Mouse (Mus musculus) heart, embryonic 11.5 days (tissue): ENCODE data around the gene Iqsec1. TPM values are rescaled to one million over a fixed set of nuclear protein-coding genes. Genes with fewer than 3 reads are reported as not detected.

Experiments
- ATAC-seq: fragments of 200-750 bp; cut with Nextera tagmentation; replicated peaks from 2 replicates; pipeline ENCODE4 v1.8.0; 2017; ENCODE audit warnings: moderate library complexity; ENCODE audit not compliant: insufficient number of reproducible peaks, low FRiP score, low TSS enrichment
- H3K27ac ChIP-seq: fragments of 300-500 bp; sonication (generic); 2 replicates; pipeline ENCODE4 v1.5.1; 2014; ENCODE audit warnings: mild to moderate bottlenecking, low read depth, low read length
- H3K27me3 ChIP-seq: fragments of 300-500 bp; sonication (generic); 2 replicates; pipeline ENCODE4 v1.6.1; 2014; ENCODE audit warnings: mild to moderate bottlenecking, low read length, mixed read lengths; ENCODE audit not compliant: control insufficient read depth, insufficient read depth
- H3K36me3 ChIP-seq: fragments of 300-500 bp; sonication (generic); 2 replicates; pipeline ENCODE4 v1.6.1; 2014; ENCODE audit warnings: mild to moderate bottlenecking, low read length, moderate library complexity, mixed read lengths; ENCODE audit not compliant: control insufficient read depth, insufficient read depth
- H3K4me1 ChIP-seq: fragments of 300-500 bp; sonication (generic); 2 replicates; pipeline ENCODE4 v1.6.1; 2014; ENCODE audit warnings: low read length; ENCODE audit not compliant: control insufficient read depth, insufficient read depth
- H3K4me2 ChIP-seq: fragments of 300-500 bp; sonication (generic); 2 replicates; pipeline ENCODE4 v1.6.1; 2014; ENCODE audit warnings: mild to moderate bottlenecking, moderate library complexity
- H3K4me3 ChIP-seq: fragments of 300-500 bp; sonication (generic); 2 replicates; pipeline ENCODE4 v1.5.1; 2014; ENCODE audit warnings: low read depth, low read length
- H3K9ac ChIP-seq: fragments of 300-500 bp; sonication (generic); 2 replicates; pipeline ENCODE4 v1.6.1; 2014; ENCODE audit warnings: mild to moderate bottlenecking, low read depth, low read length, moderate library complexity
- H3K9me3 ChIP-seq: fragments of 300-500 bp; sonication (generic); replicated peaks from 2 replicates; pipeline ENCODE4 v1.6.1; 2016; ENCODE audit warnings: low read length; ENCODE audit not compliant: control insufficient read depth
- WGBS: fragments of 180-500 bp; shearing (Covaris S2); extraction: QIAGEN DNeasy Blood & Tissue Kit; methylation state at CpG from one replicate; pipeline ENCODE4 v1.1.7; 2014; ENCODE audit not compliant: insufficient replicate concordance; 5-methylcytosine and 5-hydroxymethylcytosine counted together
- polyA plus RNA-seq: library from polyadenylated mRNA; unstranded; fragments of >200 nt; fragmentation: Nextera tagmentation; extraction: Ambion mirVana; gene quantifications from 2 replicates; pipeline ENCODE4 v1.2.1, GENCODE M21; 2014

Gene Iqsec1
- polyA plus RNA-seq, 1 experiment from 2014 or later, result 18.1 TPM

DNA sequence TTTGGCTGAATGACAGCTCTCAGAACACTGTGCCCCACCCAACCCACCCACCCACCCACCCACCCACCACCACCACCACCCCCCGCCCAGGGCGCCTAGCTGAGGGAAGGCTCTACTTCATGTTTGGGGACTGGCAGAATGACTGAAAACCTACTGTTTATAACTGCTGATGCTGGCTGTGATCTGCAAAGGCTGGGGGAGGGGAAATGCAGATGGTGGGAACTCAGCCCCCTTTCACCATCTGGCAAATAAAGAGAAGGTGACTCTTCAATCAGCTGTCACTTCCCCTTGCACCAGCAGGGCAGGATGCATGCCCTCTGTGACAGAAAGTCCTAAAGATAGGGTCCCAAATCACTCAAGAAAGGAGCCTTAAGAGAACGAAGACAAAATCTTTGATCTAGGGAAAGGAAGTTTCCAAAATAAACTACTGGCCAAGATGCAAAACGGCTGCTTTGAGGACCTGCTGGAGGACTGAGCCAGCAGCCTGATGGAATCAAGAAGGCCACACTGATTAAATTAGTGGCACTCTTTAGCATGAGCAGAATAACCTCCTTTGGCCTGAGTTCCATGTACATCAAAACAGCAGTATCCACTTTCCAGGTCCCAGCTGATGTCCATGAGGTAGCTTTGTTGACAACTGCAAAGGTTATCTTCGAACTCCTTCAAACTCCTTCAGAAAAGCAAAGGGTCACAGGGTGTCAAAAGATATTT, 67.8 kb downstream of the Iqsec1 start:
- WGBS, result 41% methylated on average over 5 of the region's 5 CpGs
- H3K4me1 ChIP-seq, result peaks cover 49% of the 10 kb centered on the region
- no peak overlapping the region for H3K4me3 ChIP-seq
- no peak overlapping the region for H3K27ac ChIP-seq
- H3K9me3 ChIP-seq, result no peaks in the 10 kb centered on the region
- H3K4me2 ChIP-seq, result no peak overlapping the region
- ATAC-seq, result no peak
- H3K27me3 ChIP-seq, result no peaks in the 10 kb centered on the region
- H3K36me3 ChIP-seq, result no peaks in the 10 kb centered on the region
- no peak overlapping the region for H3K9ac ChIP-seq

DNA sequence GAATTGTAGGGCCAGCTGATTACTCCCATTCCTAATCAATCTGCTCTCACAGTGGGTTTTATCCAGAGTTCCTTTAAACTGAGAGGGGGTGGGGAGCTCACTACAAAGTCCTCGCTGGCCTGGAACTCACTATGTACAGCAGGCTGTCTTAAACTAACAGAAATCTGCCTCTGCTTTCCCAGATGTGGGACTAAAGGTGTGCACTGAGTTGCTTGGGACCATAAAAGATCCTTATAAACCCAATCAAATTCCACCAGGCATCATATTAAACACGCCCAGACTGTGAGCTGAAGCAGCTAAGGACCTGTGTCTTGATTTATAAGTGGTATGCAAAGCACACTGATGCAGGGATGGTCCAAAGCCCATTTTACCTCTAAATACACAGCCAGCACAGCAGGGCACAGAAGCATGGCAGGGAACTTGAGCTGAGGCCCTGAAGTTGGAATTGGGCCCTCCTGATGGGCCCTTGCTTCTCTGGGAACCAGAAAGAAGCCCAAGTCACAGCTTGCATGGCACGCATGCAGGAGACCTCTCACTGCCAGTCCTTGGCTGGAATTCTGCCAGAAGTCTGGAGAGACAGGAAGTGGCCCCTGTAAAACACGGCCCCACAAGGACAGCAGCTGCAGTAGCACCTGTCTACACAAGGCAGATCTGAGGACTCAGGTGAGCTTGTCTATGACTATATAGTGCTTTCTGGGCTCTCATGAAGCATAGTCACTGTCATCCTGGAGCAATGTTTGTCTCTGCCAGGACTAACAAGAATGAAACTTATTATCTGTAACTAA, 68.7 kb downstream of the Iqsec1 start:
- Histone ChIP-seq H3K9ac (no peak overlapping the region), H3K4me1 (peaks cover 41% of the 10 kb centered on the region), H3K4me3 (no peak overlapping the region), H3K4me2 (no peak overlapping the region), H3K27ac (no peak overlapping the region), H3K36me3 (no peaks in the 10 kb centered on the region), H3K27me3 (no peaks in the 10 kb centered on the region), H3K9me3 (no peaks in the 10 kb centered on the region)
- 50% methylated on average over 4 of the region's 4 CpGs for WGBS
- no peak for ATAC-seq

DNA sequence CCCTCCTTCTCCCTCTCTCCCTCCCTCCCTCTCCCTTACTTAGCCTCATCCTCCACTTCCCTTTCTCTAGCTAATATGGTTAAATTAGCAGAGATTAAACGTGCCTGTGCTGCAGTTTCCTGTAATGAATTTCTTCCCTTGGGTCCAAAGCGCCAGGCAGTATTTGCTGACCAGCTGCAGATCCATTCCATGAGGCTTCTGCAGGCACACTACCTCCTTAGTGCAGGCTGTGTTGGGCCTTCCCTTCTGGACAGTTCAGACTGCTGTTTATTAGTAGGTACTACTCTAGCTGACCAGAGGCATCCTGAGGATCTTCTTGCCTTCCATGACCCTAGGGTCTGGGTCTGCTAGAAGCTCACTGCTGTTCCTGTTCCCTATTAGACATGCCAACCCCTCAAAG, 72.9 kb downstream of the Iqsec1 start:
- 59% methylated on average over 2 of the region's 2 CpGs for WGBS

DNA sequence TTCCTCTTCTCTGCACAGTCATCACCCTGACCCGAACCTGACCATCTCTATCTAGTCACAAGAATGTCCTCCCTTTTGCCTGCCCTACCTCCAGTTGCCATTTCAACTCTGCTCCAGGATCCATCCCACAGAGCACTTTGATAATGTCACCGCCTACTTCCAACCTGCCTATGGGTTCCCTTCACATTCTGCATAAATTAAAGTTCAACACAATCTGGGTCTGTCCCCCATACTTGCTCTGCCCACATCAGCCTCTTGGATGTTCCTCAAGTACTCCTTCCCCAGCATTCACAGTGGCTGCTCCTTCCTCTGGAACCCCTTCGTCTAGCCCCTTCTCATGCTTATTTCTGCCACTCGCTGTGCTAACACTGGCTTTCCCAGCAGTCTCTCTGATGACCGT, 74.7 kb downstream of the Iqsec1 start:
- Histone ChIP-seq H3K36me3 (no peaks in the 10 kb centered on the region), H3K9ac (no peak overlapping the region), H3K4me1 (0 out of 2 replicates have a peak, but pooled peaks cover 2% of the 10 kb centered on the region), H3K4me2 (no peak overlapping the region), H3K27me3 (no peaks in the 10 kb centered on the region), H3K27ac (no peak overlapping the region), H3K4me3 (no peak overlapping the region), H3K9me3 (no peaks in the 10 kb centered on the region)
- 85% methylated on average over 5 of the region's 5 CpGs for WGBS
- ATAC-seq, result no peak

More for the DNA sequence above, 72.9 kb downstream of the Iqsec1 start:
- Histone ChIP-seq H3K4me2 (no peak overlapping the region), H3K9me3 (no peaks in the 10 kb centered on the region), H3K9ac (no peak overlapping the region), H3K36me3 (no peaks in the 10 kb centered on the region), H3K4me1 (peaks cover 16% of the 10 kb centered on the region), H3K27me3 (no peaks in the 10 kb centered on the region), H3K4me3 (no peak overlapping the region), H3K27ac (no peak overlapping the region)
- no peak for ATAC-seq

DNA sequence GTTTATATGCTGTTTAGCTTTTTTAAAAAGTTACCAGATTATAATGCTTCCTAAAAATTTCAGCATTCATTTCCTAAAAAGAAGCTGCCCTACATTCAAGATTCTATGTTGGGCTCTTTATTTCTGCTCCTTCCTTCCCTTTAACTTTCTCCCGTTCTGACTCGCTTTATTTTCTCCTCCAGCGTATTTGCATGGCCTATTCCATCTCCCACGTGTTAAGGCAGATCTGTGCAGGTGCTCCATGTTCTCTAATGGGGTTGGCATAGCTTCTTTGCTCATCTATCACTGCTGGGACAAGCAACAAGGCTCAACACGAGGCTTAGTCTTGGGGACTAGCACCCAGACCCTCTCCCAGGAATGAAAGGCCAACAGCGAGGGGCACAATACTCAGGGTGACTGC, 75.7 kb downstream of the Iqsec1 start:
- no peak for ATAC-seq
- Histone ChIP-seq H3K4me3 (no peak overlapping the region), H3K4me1 (no peaks in the 10 kb centered on the region), H3K36me3 (no peaks in the 10 kb centered on the region), H3K27me3 (no peaks in the 10 kb centered on the region), H3K27ac (no peak overlapping the region), H3K9me3 (no peaks in the 10 kb centered on the region), H3K9ac (no peak overlapping the region), H3K4me2 (no peak overlapping the region)
- 70% methylated on average over 6 of the region's 6 CpGs for whole genome bisulfite sequencing

DNA sequence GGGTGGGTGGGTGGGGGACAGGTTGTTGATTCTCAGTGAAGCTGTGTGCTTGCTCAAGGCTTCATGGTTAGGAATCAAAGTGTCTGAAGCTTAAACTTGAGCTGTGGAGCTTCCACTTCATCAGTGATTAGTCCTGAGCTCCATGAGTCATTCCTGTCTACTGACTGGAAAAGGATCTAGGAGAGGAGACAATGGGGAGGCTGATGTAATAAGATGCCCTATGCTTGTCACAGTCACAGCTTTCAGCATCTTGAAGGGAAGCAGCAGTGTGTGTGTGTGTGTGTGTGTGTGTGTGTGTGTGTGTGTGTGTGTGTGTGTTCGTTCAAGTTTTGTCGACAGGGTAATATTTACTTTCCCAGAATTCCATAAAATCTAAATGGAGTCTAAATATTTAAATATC, 84.3 kb downstream of the Iqsec1 start:
- no peak for ATAC-seq
- Histone ChIP-seq H3K4me2 (no peak overlapping the region), H3K9ac (no peak overlapping the region), H3K4me1 (peaks cover 5% of the 10 kb centered on the region), H3K27ac (no peak overlapping the region), H3K9me3 (no peaks in the 10 kb centered on the region), H3K4me3 (no peak overlapping the region), H3K36me3 (no peaks in the 10 kb centered on the region), H3K27me3 (no peaks in the 10 kb centered on the region)
- 71% methylated on average over 2 of the region's 2 CpGs for WGBS

DNA sequence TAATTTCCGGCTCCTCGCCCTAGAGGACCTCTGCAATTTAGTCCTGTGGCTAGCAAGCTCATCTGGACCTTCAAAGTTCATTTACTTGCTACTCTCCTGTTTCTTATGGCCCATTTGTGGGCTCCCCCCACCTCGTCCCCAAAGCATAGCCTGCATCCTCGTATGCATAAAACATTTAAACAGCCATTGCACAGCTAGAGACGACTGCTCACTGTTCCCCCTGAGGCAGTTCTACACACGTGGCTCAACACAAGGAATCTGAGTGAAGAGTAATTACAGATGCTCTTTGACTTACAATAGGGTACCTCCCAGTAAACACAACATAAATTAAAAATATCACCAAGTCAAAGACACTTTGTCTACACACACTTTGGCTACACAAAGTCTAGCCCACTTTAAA, 88.2 kb downstream of the Iqsec1 start:
- H3K27me3 ChIP-seq, result no peaks in the 10 kb centered on the region
- 72% methylated on average over 6 of the region's 6 CpGs for WGBS
- peaks cover 21% of the 10 kb centered on the region for H3K4me1 ChIP-seq

DNA sequence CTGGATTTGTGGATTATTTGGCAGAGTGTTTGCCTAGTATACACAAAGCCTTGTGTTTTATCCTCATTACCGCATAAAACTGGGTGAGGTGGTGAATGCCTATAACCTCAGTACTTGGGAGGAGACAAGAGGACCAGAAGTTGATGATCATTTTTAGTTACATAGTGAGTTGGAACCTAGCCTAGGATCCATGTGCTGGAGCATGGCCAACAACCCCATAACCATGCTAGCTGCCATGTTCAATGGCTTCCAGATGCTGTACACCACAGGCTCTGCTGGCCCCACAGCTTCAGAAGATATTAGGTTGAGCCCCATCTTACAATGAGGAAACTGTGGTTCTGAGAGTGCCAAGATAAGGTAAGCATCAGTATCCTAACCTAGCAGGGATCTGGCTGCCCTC, 89.2 kb downstream of the Iqsec1 start:
- peaks cover 29% of the 10 kb centered on the region for H3K4me1 ChIP-seq
- no peaks in the 10 kb centered on the region for H3K27me3 ChIP-seq
- no peak overlapping the region for H3K4me2 ChIP-seq
- no peaks in the 10 kb centered on the region for H3K9me3 ChIP-seq
- H3K9ac ChIP-seq, result no peak overlapping the region
- no peak overlapping the region for H3K4me3 ChIP-seq
- 91% methylated on average over 1 of the region's 1 CpGs for WGBS
- no peak for ATAC-seq
- no peaks in the 10 kb centered on the region for H3K36me3 ChIP-seq
- no peak overlapping the region for H3K27ac ChIP-seq

More for the DNA sequence above, 88.2 kb downstream of the Iqsec1 start:
- Histone ChIP-seq H3K4me2 (no peak overlapping the region), H3K4me3 (no peak overlapping the region), H3K9ac (no peak overlapping the region), H3K27ac (no peak overlapping the region), H3K36me3 (no peaks in the 10 kb centered on the region), H3K9me3 (no peaks in the 10 kb centered on the region)
- no peak for ATAC-seq
